Mouse (Mus musculus): ENCODE measurements around the gene Hnrnpd. TPM values are rescaled to one million over a fixed set of nuclear protein-coding genes. Genes with fewer than 3 reads are reported as not detected.

Hnrnpd gene
- polyA plus RNA-seq, 1 experiment = 171 TPM

- H3K79me3 ChIP-seq (ENCODE audit: low read depth) = peaks cover 6% of the 10 kb centered on the region
- peaks cover 14% of the 10 kb centered on the region for H3K79me2 ChIP-seq (ENCODE audit: control insufficient read depth, insufficient read depth)
- peaks cover 74% of the 10 kb centered on the region for H3K36me3 ChIP-seq (ENCODE audit: control insufficient read depth, insufficient read depth)
- no peak for TF ChIP-seq MYOG (IDR thresholded peaks at IDR 0.05; ENCODE audit: control insufficient read depth, extremely low read depth, insufficient read length)
- TF ChIP-seq USF1 (IDR thresholded peaks at IDR 0.05; ENCODE audit: low read depth) = no peak
- TF ChIP-seq CTCF (IDR thresholded peaks at IDR 0.05; ENCODE audit: control insufficient read depth, insufficient read depth, insufficient read length) = no peak
- TF ChIP-seq MAX (IDR thresholded peaks at IDR 0.05) = no peak
- no peak for TF ChIP-seq MYOD1 (IDR thresholded peaks at IDR 0.05; ENCODE audit: control insufficient read depth, insufficient read length, low read depth)
- H3K27me3 ChIP-seq (ENCODE audit: control insufficient read depth, insufficient read depth, insufficient read length) = no peaks in the 10 kb centered on the region
- no peak overlapping the region for H3ac ChIP-seq (ENCODE audit: control insufficient read depth, insufficient read length, low read depth)
- no peak overlapping the region for H3K4me3 ChIP-seq (ENCODE audit: insufficient read depth, poor library complexity, severe bottlenecking)
These were observed 20.1 kb downstream of the Hnrnpd start for GRCm38 (mm10) chr5:99958666-99959065.

GRCm38 (mm10) chr5:99953883-99954282 lies 24.9 kb downstream of the Hnrnpd start:
- Histone ChIP-seq H3K36me3 (ENCODE audit: control insufficient read depth, insufficient read depth) (peaks cover 27% of the 10 kb centered on the region), H3K79me2 (ENCODE audit: control insufficient read depth, insufficient read depth) (no peaks in the 10 kb centered on the region), H3K4me3 (ENCODE audit: insufficient read depth, poor library complexity, severe bottlenecking) (no peak overlapping the region), H3K79me3 (ENCODE audit: low read depth) (no peaks in the 10 kb centered on the region), H3ac (ENCODE audit: control insufficient read depth, insufficient read length, low read depth) (no peak overlapping the region), H3K27me3 (ENCODE audit: control insufficient read depth, insufficient read depth, insufficient read length) (no peaks in the 10 kb centered on the region)
- TF ChIP-seq MYOD1 (IDR thresholded peaks at IDR 0.05; ENCODE audit: control insufficient read depth, insufficient read length, low read depth) (no peak), USF1 (IDR thresholded peaks at IDR 0.05; ENCODE audit: low read depth) (no peak), CTCF (IDR thresholded peaks at IDR 0.05; ENCODE audit: control insufficient read depth, insufficient read depth, insufficient read length) (no peak), MAX (IDR thresholded peaks at IDR 0.05) (no peak), MYOG (IDR thresholded peaks at IDR 0.05; ENCODE audit: control insufficient read depth, extremely low read depth, insufficient read length) (no peak), CEBPB (IDR thresholded peaks at IDR 0.05; ENCODE audit: low read depth) (no peak), FOSL1 (IDR thresholded peaks at IDR 0.05; ENCODE audit: insufficient read depth, low read length, poor library complexity, severe bottlenecking) (no peak)

GRCm38 (mm10) chr5:99952513-99952912 lies 26.2 kb downstream of the Hnrnpd start:
- no peak overlapping the region for H3ac ChIP-seq (ENCODE audit: control insufficient read depth, insufficient read length, low read depth)
- TF ChIP-seq CEBPB (IDR thresholded peaks at IDR 0.05; ENCODE audit: low read depth) (no peak), FOSL1 (IDR thresholded peaks at IDR 0.05; ENCODE audit: insufficient read depth, low read length, poor library complexity, severe bottlenecking) (no peak), CTCF (IDR thresholded peaks at IDR 0.05; ENCODE audit: control insufficient read depth, insufficient read depth, insufficient read length) (no peak), MYOG (IDR thresholded peaks at IDR 0.05; ENCODE audit: control insufficient read depth, extremely low read depth, insufficient read length) (no peak)
- H3K4me3 ChIP-seq (ENCODE audit: insufficient read depth, poor library complexity, severe bottlenecking) = no peak overlapping the region
- H3K27me3 ChIP-seq (ENCODE audit: control insufficient read depth, insufficient read depth, insufficient read length) = no peaks in the 10 kb centered on the region
- H3K79me2 ChIP-seq (ENCODE audit: control insufficient read depth, insufficient read depth) = no peaks in the 10 kb centered on the region
- H3K36me3 ChIP-seq (ENCODE audit: control insufficient read depth, insufficient read depth) = peaks cover 16% of the 10 kb centered on the region
- H3K79me3 ChIP-seq (ENCODE audit: low read depth) = no peaks in the 10 kb centered on the region

- Histone ChIP-seq H3K79me2 (ENCODE audit: control insufficient read depth, insufficient read depth) (no peaks in the 10 kb centered on the region), H3ac (ENCODE audit: control insufficient read depth, insufficient read length, low read depth) (no peak overlapping the region), H3K79me3 (ENCODE audit: low read depth) (no peaks in the 10 kb centered on the region), H3K27me3 (ENCODE audit: control insufficient read depth, insufficient read depth, insufficient read length) (no peaks in the 10 kb centered on the region), H3K4me3 (ENCODE audit: insufficient read depth, poor library complexity, severe bottlenecking) (no peak overlapping the region), H3K36me3 (ENCODE audit: control insufficient read depth, insufficient read depth) (no peaks in the 10 kb centered on the region)
- TF ChIP-seq MYOD1 (IDR thresholded peaks at IDR 0.05; ENCODE audit: control insufficient read depth, insufficient read length, low read depth) (no peak), MAX (IDR thresholded peaks at IDR 0.05) (no peak), CTCF (IDR thresholded peaks at IDR 0.05; ENCODE audit: control insufficient read depth, insufficient read depth, insufficient read length) (no peak), MYOG (IDR thresholded peaks at IDR 0.05; ENCODE audit: control insufficient read depth, extremely low read depth, insufficient read length) (no peak), FOSL1 (IDR thresholded peaks at IDR 0.05; ENCODE audit: insufficient read depth, low read length, poor library complexity, severe bottlenecking) (no peak), USF1 (IDR thresholded peaks at IDR 0.05; ENCODE audit: low read depth) (no peak)
These were observed 36.8 kb downstream of the Hnrnpd start for GRCm38 (mm10) chr5:99941776-99942502.

- Histone ChIP-seq H3ac (ENCODE audit: control insufficient read depth, insufficient read length, low read depth) (no peak overlapping the region), H3K79me3 (ENCODE audit: low read depth) (no peaks in the 10 kb centered on the region), H3K27me3 (ENCODE audit: control insufficient read depth, insufficient read depth, insufficient read length) (no peaks in the 10 kb centered on the region), H3K36me3 (ENCODE audit: control insufficient read depth, insufficient read depth) (no peaks in the 10 kb centered on the region), H3K4me3 (ENCODE audit: insufficient read depth, poor library complexity, severe bottlenecking) (no peak overlapping the region), H3K79me2 (ENCODE audit: control insufficient read depth, insufficient read depth) (no peaks in the 10 kb centered on the region)
- TF ChIP-seq CEBPB (IDR thresholded peaks at IDR 0.05; ENCODE audit: low read depth) (no peak), MYOD1 (IDR thresholded peaks at IDR 0.05; ENCODE audit: control insufficient read depth, insufficient read length, low read depth) (no peak), USF1 (IDR thresholded peaks at IDR 0.05; ENCODE audit: low read depth) (no peak), MYOG (IDR thresholded peaks at IDR 0.05; ENCODE audit: control insufficient read depth, extremely low read depth, insufficient read length) (no peak), CTCF (IDR thresholded peaks at IDR 0.05; ENCODE audit: control insufficient read depth, insufficient read depth, insufficient read length) (no peak), FOSL1 (IDR thresholded peaks at IDR 0.05; ENCODE audit: insufficient read depth, low read length, poor library complexity, severe bottlenecking) (no peak), MAX (IDR thresholded peaks at IDR 0.05) (no peak)
These were observed 37.5 kb downstream of the Hnrnpd start for GRCm38 (mm10) chr5:99941273-99941672.

- Histone ChIP-seq H3K79me2 (ENCODE audit: control insufficient read depth, insufficient read depth) (no peaks in the 10 kb centered on the region), H3K27me3 (ENCODE audit: control insufficient read depth, insufficient read depth, insufficient read length) (no peaks in the 10 kb centered on the region), H3K4me3 (ENCODE audit: insufficient read depth, poor library complexity, severe bottlenecking) (no peak overlapping the region), H3K79me3 (ENCODE audit: low read depth) (no peaks in the 10 kb centered on the region), H3K36me3 (ENCODE audit: control insufficient read depth, insufficient read depth) (no peaks in the 10 kb centered on the region), H3ac (ENCODE audit: control insufficient read depth, insufficient read length, low read depth) (no peak overlapping the region)
- TF ChIP-seq CTCF (IDR thresholded peaks at IDR 0.05; ENCODE audit: control insufficient read depth, insufficient read depth, insufficient read length) = no peak
- TF ChIP-seq FOSL1 (IDR thresholded peaks at IDR 0.05; ENCODE audit: insufficient read depth, low read length, poor library complexity, severe bottlenecking) = no peak
- TF ChIP-seq USF1 (IDR thresholded peaks at IDR 0.05; ENCODE audit: low read depth) = no peak
- no peak for TF ChIP-seq MAX (IDR thresholded peaks at IDR 0.05)
- TF ChIP-seq MYOD1 (IDR thresholded peaks at IDR 0.05; ENCODE audit: control insufficient read depth, insufficient read length, low read depth) = no peak
- no peak for TF ChIP-seq CEBPB (IDR thresholded peaks at IDR 0.05; ENCODE audit: low read depth)
- no peak for TF ChIP-seq MYOG (IDR thresholded peaks at IDR 0.05; ENCODE audit: control insufficient read depth, extremely low read depth, insufficient read length)
These were observed 39.3 kb downstream of the Hnrnpd start for GRCm38 (mm10) chr5:99939440-99939839.

Data from C2C12 (cell line).